Comparison of ENCODE assay signal across 19 mouse cellular contexts in genomic region chr11:62184900-62185299, GRCm38 (mm10).
DNase-seq lines count a peak whose midpoint lies in the region; ATAC-seq and TF ChIP-seq lines count a peak whose summit lies in the region.
"Had no signal": no experiment of that assay in that cellular context is flagged by ENCODE, and none has a peak within 500 bp of the region (broad histone marks: within the 10 kb centered on the region; RNA-seq: fewer than 3 reads in every experiment).

No protein-coding gene starts in this region.

- no peak for TF ChIP-seq POLR2A in embryonic fibroblast, embryonic 13.5 days (IDR thresholded peaks at IDR 0.05; ENCODE audit: low read depth, low read length)

- DNase-seq in heart, adult 11 months: peak; percentile 64
- no peak for DNase-seq in heart, postnatal 14 days
- DNase-seq in ovary, adult 18-20 months (ENCODE audit: low spot score): no peak
- DNase-seq in cerebellum, postnatal 4 days (ENCODE audit: low spot score in 2 of 2): no peak
- no peak for DNase-seq in thymus, postnatal 25 days
- DNase-seq: cerebellum, adult 8-10 months; forebrain, postnatal 0 days; gastrocnemius, postnatal 10 days; lung, adult 2 months; thymus, postnatal 36 days had no signal

- ATAC-seq in CD4-positive, CD25-positive, alpha-beta regulatory T cell, adult 4 months: peak; percentile 37
- 0 out of 2 replicates have a peak, but pooled peaks have one; percentile 35 for ATAC-seq in monocyte, adult 5-6 weeks (replicated peaks; ENCODE audit: insufficient number of reproducible peaks, low FRiP score, low TSS enrichment, poor library complexity, severe bottlenecking)
- ATAC-seq: forebrain, postnatal 0 days; inflammation-experienced regulatory T-cells, adult 6 months had no signal

- no peak for TF ChIP-seq CTCF in embryonic fibroblast, embryonic 13.5 days (IDR thresholded peaks at IDR 0.05; ENCODE audit: borderline replicate concordance, insufficient read depth, low read length)

- peaks cover 7% of the 10 kb centered on the region for H3K4me1 ChIP-seq in embryonic fibroblast, embryonic 13.5 days (ENCODE audit: control insufficient read depth, insufficient read depth, low read length)
- H3K4me1 ChIP-seq: heart, embryonic 13.5 days; hindbrain, embryonic 10.5 days; limb, embryonic 15.5 days had no signal

- intact Hi-C loops in heart, postnatal 14 days (cut with DNase I): no loop called here

- H3K4me3 ChIP-seq in embryonic fibroblast, embryonic 13.5 days (ENCODE audit: insufficient read depth, low read length): no peak overlapping the region
- H3K4me3 ChIP-seq: erythroblast, embryonic 14.5 days; heart, embryonic 13.5 days; hindbrain, embryonic 10.5 days; limb, embryonic 15.5 days had no signal

- peak overlapping the region; percentile 57 for H3K27ac ChIP-seq in embryonic fibroblast, embryonic 13.5 days (ENCODE audit: insufficient read depth, low read length)
- H3K27ac ChIP-seq: heart, embryonic 13.5 days; hindbrain, embryonic 10.5 days; limb, embryonic 15.5 days; stomach, postnatal 0 days had no signal
